Mouse (Mus musculus) kidney, embryonic 14.5 days (tissue): ENCODE measurements around the gene Rom1. TPM values are rescaled to one million over a fixed set of nuclear protein-coding genes. Genes with fewer than 3 reads are reported as not detected.
A peak's percentile ranks its signal among the peaks of the same experiment; 100 is the strongest.
"Not testable (repeated sequence)": the region's sequence is repeated elsewhere in the genome, so short reads cannot be mapped to it uniquely, and the experiment has no call there.

Source experiments
- ATAC-seq: fragments of 200-750 bp; cut with Nextera tagmentation; 2 replicates; pipeline ENCODE4 v1.8.0; 2017; ENCODE audit warnings: moderate number of reproducible peaks, mild to moderate bottlenecking, moderate TSS enrichment, moderate library complexity; ENCODE audit not compliant: low FRiP score, low TSS enrichment
- H3K27ac ChIP-seq: fragments of 300-500 bp; sonication (generic); 2 replicates; pipeline ENCODE4 v1.5.1; 2014; ENCODE audit warnings: low read depth, mild to moderate bottlenecking, low read length, moderate library complexity, mixed read lengths
- H3K27me3 ChIP-seq: fragments of 300-500 bp; sonication (generic); 2 replicates; pipeline ENCODE4 v1.6.1; 2014; ENCODE audit warnings: mild to moderate bottlenecking, low read length; ENCODE audit not compliant: control insufficient read depth, insufficient read depth
- H3K36me3 ChIP-seq: fragments of 300-500 bp; sonication (generic); 2 replicates; pipeline ENCODE4 v1.6.1; 2014; ENCODE audit warnings: low read length, mixed read lengths; ENCODE audit not compliant: control insufficient read depth, insufficient read depth
- H3K4me1 ChIP-seq: fragments of 300-500 bp; sonication (generic); 2 replicates; pipeline ENCODE4 v1.6.1; 2014; ENCODE audit warnings: low read length, mixed read lengths; ENCODE audit not compliant: control insufficient read depth, insufficient read depth
- H3K4me2 ChIP-seq: fragments of 300-500 bp; sonication (generic); replicated peaks from 2 replicates; pipeline ENCODE4 v1.6.1; 2014; ENCODE audit warnings: low read depth, mild to moderate bottlenecking, low read length
- H3K4me3 ChIP-seq: fragments of 300-500 bp; sonication (generic); 2 replicates; pipeline ENCODE4 v1.5.1; 2014; ENCODE audit warnings: mild to moderate bottlenecking, low read length
- H3K9ac ChIP-seq: fragments of 300-500 bp; sonication (generic); 2 replicates; pipeline ENCODE4 v1.6.1; 2014; ENCODE audit warnings: low read depth, mild to moderate bottlenecking, low read length, moderate library complexity
- H3K9me3 ChIP-seq: fragments of 300-500 bp; sonication (generic); 2 replicates; pipeline ENCODE4 v1.6.1; 2016; ENCODE audit warnings: low read length; ENCODE audit not compliant: control insufficient read depth
- WGBS: fragments of 180-500 bp; shearing (Covaris S2); extraction: QIAGEN DNeasy Blood & Tissue Kit; methylation state at CpG from one replicate; pipeline ENCODE4 v1.1.7; 2014; 5-methylcytosine and 5-hydroxymethylcytosine counted together
- polyA plus RNA-seq: library from polyadenylated mRNA; unstranded; fragments of >200 nt; fragmentation: Nextera tagmentation; extraction: Ambion mirVana; gene quantifications from 2 replicates; pipeline ENCODE4 v1.2.1, GENCODE M21; 2014

Gene Rom1
- polyA plus RNA-seq, 1 experiment from 2014 or later = 1.2 TPM

DNA sequence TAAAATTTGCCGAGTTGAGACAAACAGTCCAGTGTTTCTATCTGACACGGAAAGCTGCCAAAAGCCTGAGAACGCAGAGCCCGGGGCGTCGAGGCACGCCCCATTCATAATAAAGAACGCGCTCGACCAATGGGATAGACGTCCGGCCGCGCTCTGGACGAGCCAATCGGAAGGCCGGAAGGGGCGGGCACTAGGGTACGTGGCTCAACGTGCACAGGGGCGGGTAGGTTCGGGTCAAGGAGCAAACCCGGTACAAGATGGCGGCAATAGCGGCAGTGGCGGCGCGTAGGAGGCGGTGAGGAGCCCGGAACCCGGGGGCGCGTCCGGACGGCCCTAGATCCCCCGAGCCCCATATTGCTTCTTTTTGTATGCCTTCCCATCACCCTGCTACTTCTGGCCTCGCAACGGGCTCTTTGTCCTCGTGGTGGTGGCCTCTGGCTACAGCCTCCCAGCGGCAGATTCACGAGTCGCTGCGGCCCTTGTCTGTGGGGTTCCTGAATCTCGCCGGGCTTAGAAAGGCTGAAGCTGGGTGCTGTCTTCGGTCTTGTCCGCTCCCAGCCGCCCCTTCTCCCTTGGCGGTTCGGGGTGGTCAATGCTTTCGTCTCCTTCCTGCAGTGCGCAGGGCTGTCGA, 31.2 kb downstream of the Rom1 start, which contains the start of gene Ganab:
Ganab (plus strand) TSS at position 207 of the 631 bp plus-strand sequence.
- Histone ChIP-seq H3K4me2 (peak within 1 kb of the TSS; percentile 81), H3K9ac (peak within 1 kb of the TSS; percentile 91), H3K27me3 (no peaks in the 10 kb centered on the region), H3K4me1 (peaks cover 18% of the 10 kb centered on the region), H3K27ac (peak within 1 kb of the TSS; percentile 82), H3K36me3 (peaks cover 35% of the 10 kb centered on the region), H3K9me3 (no peaks in the 10 kb centered on the region), H3K4me3 (peak within 1 kb of the TSS; percentile 75)
- WGBS = under 1% methylated on average over 51 of the region's 53 CpGs
- peak; percentile 98 for ATAC-seq

- Histone ChIP-seq H3K27ac (peak overlapping the region; percentile 74), H3K4me3 (peak overlapping the region; percentile 75), H3K4me1 (peaks cover 18% of the 10 kb centered on the region), H3K36me3 (peaks cover 30% of the 10 kb centered on the region), H3K4me2 (peak overlapping the region; percentile 46), H3K9ac (peak overlapping the region; percentile 91)
- WGBS = 25% methylated on average over 21 of the region's 21 CpGs
- H3K27me3 ChIP-seq, H3K9me3 ChIP-seq: not testable (repeated sequence)
- peak; percentile 43 for ATAC-seq
Observed at GRCm38 (mm10) chr19:8897211-8897864, 31.8 kb downstream of the Rom1 start.

- not testable (repeated sequence) for H3K9ac ChIP-seq
Observed at GRCm38 (mm10) chr19:8896231-8896630, 32.9 kb downstream of the Rom1 start.

DNA sequence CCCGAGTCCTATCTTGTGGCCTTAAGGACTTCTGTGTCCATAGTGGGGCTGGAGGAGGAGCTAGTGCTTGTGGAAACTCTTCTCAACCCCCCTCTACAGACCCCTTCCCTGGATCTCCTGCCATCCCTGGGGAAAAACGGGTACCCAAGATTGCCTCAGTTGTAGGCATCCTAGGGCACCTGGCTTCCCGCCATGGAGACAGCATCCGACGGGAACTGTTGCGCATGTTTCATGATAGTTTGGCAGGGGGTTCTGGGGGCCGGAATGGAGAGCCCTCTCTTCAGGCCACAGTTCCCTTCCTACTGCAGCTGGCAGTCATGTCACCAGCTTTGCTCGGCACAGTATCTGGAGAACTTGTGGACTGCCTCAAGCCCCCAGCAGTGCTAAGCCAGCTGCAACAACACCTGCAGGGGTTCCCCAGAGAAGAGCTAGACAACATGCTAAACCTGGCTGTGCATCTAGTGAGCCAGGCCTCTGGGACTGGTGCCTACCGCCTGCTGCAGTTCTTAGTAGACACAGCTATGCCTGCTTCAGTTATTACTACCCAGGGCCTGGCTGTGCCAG, 33.7 kb downstream of the Rom1 start:
- Histone ChIP-seq H3K4me2 (no peak overlapping the region), H3K27ac (no peak overlapping the region), H3K9ac (no peak overlapping the region), H3K27me3 (no peaks in the 10 kb centered on the region), H3K36me3 (peaks cover 32% of the 10 kb centered on the region), H3K4me1 (peaks cover 18% of the 10 kb centered on the region), H3K4me3 (no peak overlapping the region), H3K9me3 (no peaks in the 10 kb centered on the region)
- ATAC-seq = no peak
- WGBS = 90% methylated on average over 9 of the region's 9 CpGs

More at GRCm38 (mm10) chr19:8896231-8896630, 32.9 kb downstream of the Rom1 start:
- H3K9me3 ChIP-seq, H3K4me3 ChIP-seq, H3K4me2 ChIP-seq, H3K27me3 ChIP-seq, ATAC-seq, H3K27ac ChIP-seq: not testable (repeated sequence)
- 80% methylated on average over 5 of the region's 5 CpGs for WGBS
- Histone ChIP-seq H3K4me1 (peaks cover 18% of the 10 kb centered on the region), H3K36me3 (peaks cover 24% of the 10 kb centered on the region)

DNA sequence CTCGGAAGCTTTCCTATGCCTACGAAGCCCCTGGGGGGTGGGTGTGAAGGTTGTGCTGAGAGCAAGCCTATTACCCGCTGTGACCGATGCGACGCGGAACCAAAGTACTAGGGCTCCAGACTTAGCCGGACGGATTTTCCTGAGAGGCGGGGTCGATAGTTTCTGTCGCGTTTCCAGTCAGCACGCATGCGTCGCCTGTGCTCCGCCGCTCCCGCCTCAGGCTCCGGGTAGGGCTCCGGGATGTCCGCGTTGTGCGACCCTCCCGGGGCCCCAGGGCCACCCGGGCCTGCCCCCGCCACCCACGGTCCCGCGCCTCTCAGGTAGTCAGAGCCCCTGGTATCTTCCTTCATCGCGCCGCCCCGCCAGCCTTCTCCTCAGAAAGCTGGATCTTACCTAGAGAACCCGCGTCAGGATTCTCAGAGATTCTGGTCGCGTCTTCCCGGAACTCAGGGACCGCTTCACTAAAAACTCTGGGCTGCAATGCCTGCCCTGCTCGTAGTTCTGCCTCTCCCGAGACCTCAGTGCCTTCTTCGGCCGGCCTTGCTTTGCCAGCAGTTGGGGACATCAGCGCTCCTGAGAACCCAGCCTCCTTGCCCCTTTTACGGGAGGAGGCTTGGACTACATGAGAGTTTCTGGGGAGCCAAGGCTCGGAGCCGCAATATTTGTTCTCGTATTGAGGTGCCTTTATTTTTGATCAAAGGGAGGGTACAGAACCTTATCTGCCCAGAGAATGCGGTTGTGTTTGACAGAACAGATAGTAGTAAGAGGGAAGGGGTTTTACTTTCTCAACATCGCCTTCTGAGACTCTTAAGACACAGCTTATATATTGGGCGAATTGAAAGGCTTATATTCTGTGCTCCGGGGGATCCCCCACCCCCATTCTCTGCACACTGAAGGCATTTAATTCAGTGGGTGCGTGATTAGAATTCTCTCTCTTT, 36.1 kb downstream of the Rom1 start, which contains the start of gene Ints5:
Ints5 (plus strand) TSS at position 177 of the 938 bp plus-strand sequence.
- peak within 1 kb of the TSS; percentile 79 for H3K4me2 ChIP-seq
- ATAC-seq = peak; percentile 50; the same call in 1 of the 2 replicates
- H3K36me3 ChIP-seq = peaks cover 35% of the 10 kb centered on the region
- peak within 1 kb of the TSS; percentile 96 for H3K4me3 ChIP-seq
- peak within 1 kb of the TSS; percentile 89 for H3K27ac ChIP-seq
- H3K27me3 ChIP-seq = no peaks in the 10 kb centered on the region
- H3K9ac ChIP-seq = peak within 1 kb of the TSS; percentile 93
- 3% methylated on average over 54 of the region's 54 CpGs for WGBS
- no peaks in the 10 kb centered on the region for H3K9me3 ChIP-seq
- peaks cover 12% of the 10 kb centered on the region for H3K4me1 ChIP-seq

DNA sequence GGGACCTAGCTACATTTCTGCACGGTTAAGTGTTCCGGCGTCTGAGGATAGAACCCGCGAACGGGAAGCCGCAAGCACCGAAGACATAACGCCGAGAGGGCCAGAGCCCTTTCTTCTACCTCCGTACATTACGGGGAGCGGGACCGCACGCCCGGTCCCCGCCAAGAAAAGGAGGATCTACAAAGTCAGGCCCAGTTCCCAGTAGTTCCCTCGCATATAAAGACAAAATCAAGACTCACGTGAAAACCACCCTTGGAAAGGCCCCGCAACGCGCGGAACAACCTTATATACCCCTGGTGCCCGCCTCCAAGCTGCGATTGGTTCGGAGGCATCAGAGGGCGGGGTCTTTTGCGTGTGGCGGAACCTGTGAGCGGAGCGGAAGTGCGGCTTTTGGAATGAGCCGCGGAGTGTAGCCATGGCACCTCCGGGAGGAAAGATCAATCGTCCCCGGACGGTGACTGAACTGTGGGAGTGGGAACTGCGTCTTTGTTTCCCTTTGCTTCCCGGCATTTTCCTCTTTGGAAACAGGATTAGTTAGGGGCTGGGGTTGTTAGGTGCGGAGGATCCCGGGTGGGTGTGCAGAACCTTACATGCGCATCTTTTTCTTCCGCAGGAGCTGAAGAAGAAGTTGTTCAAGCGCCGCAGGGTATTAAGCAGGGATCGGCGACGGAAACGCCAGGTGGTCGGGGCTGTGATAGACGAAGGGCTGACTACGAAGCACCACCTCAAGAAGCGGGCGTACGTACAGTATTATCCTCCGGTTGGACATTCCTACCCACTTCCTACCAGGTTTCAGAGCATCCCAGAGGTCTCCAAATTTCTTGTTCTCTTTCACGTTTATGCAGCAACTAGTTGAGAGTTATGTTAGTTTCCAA, 40.4 kb downstream of the Rom1 start, which contains the start of the genes 1810009A15Rik and Gm49416:
1810009A15Rik (plus strand) TSS at position 343 of the 875 bp plus-strand sequence.
Gm49416 (plus strand) TSS at position 416 of the 875 bp plus-strand sequence.
- H3K4me2 ChIP-seq = peak within 1 kb of the TSS; percentile 66
- peak; percentile 92 for ATAC-seq
- H3K27me3 ChIP-seq = no peaks in the 10 kb centered on the region
- peak within 1 kb of the TSS; percentile 87 for H3K27ac ChIP-seq
- H3K9me3 ChIP-seq = no peaks in the 10 kb centered on the region
- peaks cover 10% of the 10 kb centered on the region; the same call in 1 of the 2 replicates for H3K4me1 ChIP-seq
- peak within 1 kb of the TSS; percentile 86 for H3K9ac ChIP-seq
- H3K4me3 ChIP-seq = peak within 1 kb of the TSS; percentile 56
- H3K36me3 ChIP-seq = peaks cover 13% of the 10 kb centered on the region; the same call in 1 of the 2 replicates
- WGBS = 1% methylated on average over 58 of the region's 58 CpGs

DNA sequence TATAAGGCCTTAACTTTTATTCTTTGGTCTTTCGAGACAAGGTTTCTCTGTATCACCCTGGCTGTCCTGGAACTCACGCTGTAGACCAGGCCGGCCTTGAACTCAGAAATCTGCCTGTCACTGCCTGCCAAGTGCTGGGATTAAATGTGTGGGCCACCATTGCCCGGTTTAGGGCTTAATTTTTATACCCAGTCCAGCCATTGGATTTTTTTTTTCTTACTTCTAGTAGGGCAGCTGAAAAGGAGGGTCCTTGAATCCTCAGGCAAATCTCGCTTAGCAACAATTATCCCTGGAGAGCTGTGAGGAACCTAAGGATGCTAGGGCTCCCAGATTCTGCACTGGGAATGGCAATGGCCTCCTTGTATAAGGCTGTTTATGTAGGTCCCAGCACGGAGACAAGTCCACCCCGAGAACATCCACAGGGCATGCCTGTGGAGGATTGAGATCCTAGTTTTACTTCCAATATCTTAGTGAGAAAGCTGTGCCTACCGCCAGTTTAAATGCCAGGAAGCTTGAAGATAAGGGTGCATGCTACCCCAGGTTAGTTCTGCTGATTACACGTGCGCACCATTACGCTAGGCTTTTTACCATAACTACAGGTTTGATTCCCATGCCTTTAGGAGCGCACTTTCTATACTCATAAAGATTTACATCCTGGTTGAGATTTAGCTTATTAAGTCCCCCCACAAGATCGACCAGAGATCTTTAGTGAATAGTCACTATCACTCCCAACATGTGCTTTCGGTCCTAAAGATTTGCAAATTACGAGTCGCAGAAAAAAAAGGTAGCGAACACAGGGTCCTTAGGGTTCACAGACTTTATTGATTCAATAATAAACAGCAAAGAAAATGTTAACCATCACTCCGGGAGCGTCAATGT, 41.3 kb downstream of the Rom1 start:
- no peak for ATAC-seq
- H3K27me3 ChIP-seq = no peaks in the 10 kb centered on the region
- H3K4me3 ChIP-seq = peak overlapping the region; percentile 56
- peak overlapping the region; percentile 66 for H3K4me2 ChIP-seq
- H3K9ac ChIP-seq = peak overlapping the region; percentile 86
- H3K4me1 ChIP-seq = peaks cover 10% of the 10 kb centered on the region; the same call in 1 of the 2 replicates
- peak overlapping the region; percentile 87 for H3K27ac ChIP-seq
- no peaks in the 10 kb centered on the region for H3K9me3 ChIP-seq
- 14% methylated on average over 19 of the region's 19 CpGs for WGBS
- peaks cover 13% of the 10 kb centered on the region; the same call in 1 of the 2 replicates for H3K36me3 ChIP-seq
